Mouse (Mus musculus): ENCODE measurements at regions not wholly inside any gene's neighbourhood (a gene's known extent, or its start where the extent isn't known, plus 50 kb on each side); places are given as distances from the start of the nearest gene placed in this dataset.
A peak's percentile ranks its signal among the peaks of the same experiment; 100 is the strongest.
"Not testable (repeated sequence)": the region's sequence is repeated elsewhere in the genome, so short reads cannot be mapped to it uniquely, and the experiment has no call there.

DNA sequence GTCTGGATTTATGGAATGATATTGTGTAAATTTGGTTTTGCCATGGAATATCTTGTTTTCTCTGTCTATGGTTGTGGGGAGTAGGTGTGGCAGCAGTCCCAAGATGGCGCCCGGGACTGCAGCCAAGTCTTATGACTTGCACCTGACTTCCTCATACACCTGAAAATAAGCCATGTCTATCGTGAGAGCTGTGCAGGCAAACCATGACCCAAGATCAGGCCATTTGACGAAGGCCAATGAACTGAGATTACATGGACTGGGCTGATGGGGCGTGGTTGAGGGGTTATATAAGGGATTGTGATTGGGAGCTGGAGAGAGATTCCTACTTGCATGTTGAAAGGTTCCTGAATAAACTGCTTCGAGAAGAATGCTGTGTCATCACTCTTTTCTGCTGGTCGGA lies 139.5 kb downstream of the Slc6a15 start:
- intact Hi-C loops (cut with DNase I); DNase-seq: not testable (repeated sequence)

DNA sequence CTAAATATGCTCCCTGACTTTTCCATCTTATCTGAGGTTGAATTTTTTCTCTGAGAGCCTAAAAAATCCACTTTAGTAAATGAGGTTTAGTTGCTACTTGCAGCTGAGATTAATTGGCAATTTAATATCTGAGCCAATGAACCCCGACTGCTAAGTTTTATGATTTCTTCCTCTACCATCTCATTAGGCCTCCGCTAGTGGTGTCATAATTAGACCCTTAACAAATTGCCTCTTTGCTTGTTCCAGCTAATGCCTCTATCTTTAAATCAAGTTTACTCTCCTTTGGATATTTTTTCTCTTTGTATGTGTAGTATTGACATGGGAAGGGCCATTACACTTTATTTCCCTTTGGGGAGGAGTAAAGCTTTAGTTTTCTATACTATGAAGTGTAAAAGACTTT lies 176.9 kb downstream of the Slc6a15 start:
- intact Hi-C loops (cut with DNase I), result no loop called here
- no peak for DNase-seq

DNA sequence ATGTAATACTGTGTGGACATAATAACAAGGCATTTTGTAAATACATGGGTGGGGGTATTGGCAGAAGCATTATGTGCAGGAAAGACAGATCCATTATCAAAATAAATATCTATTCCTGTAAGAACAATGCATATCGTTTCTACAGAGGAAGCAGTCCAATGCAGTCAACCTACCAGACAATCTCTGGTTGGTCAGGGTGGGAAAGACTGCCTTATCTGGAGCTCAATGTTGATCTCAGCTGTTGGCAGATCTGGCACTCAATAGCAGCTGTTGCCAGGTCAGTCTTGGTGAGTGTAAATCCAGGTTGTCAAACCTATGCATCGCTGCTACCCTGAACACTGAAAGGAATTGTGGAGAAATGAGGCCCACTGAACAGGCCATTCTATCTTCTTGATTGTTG lies 181.9 kb downstream of the Slc6a15 start:
- DNase-seq, result no peak
- intact Hi-C loops (cut with DNase I), result no loop called here

DNA sequence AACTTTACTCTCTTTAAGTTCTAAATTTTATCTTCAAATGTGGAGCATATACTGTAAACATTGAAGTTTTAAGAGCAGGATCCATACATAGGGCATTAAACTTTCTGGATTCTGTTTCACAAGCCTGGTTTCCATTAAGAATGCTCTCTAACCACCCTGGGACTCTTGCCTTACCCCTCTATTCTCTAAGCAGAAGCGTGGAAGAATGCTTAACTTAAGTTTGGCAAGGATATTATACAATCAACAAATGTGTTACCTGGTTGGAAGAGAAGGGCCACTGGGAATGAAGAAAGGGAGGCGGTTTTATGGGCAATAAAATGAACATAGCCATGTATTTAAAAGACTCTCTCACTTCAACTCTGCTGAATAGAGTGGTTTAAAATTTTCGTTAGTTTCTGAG lies 217.5 kb downstream of the Slc6a15 start:
- intact Hi-C loops (cut with DNase I), result no loop called here
- no peak for DNase-seq

DNA sequence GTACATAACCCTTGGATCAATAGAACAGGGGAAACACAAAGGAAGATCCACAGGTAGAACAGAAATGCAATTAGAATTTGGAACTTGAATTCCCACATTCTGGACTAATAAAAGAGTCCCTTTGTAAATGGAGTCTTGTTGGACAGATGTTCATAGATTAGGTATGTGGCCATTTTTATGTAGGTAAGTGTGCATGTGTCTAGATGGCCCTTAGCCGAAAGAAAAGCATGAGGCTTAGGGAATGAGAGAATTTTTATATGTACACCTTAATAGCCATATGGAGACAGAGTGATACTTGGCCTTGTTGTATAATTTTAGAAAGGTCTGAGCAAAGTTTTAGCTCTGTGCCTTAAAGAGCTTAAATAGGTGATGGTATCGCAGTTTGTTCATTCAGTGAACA lies 217.9 kb downstream of the Slc6a15 start:
- intact Hi-C loops (cut with DNase I), result no loop called here
- DNase-seq, result no peak

DNA sequence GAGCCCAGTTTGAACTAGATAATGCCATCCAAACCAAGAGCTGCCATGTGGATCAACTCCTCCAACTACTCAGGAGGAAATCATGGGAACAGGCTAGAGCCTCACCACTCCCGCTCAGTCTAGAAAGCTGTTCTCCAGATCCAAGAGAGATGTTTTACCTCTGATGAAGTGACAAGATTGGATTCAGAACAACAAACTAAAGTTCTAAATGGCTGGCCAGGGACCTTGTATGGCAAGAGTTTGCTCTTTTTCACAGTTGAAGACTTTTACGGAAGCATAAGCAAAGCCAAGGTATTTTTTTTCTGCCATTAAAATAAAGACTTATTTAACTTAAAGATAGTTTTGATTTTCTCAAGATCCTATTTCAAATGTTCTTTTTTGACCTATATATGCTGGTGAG lies 224.4 kb downstream of the Slc6a15 start:
- intact Hi-C loops (cut with DNase I), result no loop called here
- DNase-seq, result no peak

DNA sequence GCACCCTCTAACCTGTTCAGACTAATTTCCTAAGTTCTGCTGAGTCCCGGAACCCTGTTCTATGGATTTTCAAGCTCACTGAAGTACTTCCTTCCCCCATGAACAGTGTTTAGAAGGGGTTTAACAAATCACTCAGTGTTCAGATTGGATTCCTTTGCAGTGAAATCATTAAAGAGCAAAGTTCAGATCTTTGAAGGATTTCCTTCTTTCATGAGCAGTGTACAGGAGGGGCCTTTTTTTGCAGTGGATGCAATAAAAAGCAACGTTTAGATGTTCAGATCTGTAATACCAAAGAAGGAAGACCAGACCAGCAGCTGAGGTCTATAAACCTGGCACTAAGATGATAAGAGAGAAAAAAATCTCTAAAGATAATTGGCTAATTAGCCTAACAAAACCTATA lies 273.6 kb downstream of the Slc6a15 start:
- intact Hi-C loops (cut with DNase I), result no loop called here
- DNase-seq, result no peak

DNA sequence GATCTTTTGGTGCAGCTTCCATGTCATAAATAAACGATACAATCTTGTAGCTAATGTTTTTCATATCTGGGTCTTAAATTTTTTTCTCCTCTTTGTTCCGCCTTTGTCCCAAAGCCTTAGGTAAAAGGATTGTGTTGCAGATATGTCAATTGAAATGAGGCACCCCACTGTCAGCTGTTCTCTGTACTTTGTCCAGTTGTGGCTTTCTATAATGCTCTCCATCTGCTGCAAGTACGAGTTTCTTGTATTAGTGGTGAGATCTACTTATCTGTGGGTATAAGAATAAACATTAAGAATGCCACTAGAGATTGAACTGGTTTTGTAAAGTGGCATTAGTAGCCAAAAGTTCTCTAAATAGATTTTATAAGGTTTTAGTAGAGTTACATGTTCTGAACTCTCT lies 282.3 kb downstream of the Slc6a15 start:
- intact Hi-C loops (cut with DNase I), result no loop called here
- DNase-seq, result no peak

DNA sequence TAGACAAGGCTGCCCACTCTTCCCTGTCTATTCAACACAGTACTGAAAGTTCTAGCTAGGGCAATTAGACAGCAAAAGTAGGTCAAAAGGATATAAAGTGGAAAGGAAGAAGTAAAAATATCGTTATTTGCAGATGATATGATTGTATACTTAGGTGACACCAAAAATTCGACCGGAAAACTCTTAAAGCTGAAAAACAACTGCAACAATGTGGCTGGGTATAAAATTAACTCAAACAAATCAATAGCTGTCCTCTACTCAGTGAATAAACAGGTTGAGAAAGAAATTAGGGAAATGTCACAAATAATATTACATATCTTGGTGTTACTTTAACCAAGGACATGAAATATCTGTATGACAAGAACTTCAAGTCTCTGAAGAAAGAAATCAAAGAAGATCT lies 305.5 kb downstream of the Slc6a15 start:
- DNase-seq, result no peak
- intact Hi-C loops (cut with DNase I), result no loop called here

DNA sequence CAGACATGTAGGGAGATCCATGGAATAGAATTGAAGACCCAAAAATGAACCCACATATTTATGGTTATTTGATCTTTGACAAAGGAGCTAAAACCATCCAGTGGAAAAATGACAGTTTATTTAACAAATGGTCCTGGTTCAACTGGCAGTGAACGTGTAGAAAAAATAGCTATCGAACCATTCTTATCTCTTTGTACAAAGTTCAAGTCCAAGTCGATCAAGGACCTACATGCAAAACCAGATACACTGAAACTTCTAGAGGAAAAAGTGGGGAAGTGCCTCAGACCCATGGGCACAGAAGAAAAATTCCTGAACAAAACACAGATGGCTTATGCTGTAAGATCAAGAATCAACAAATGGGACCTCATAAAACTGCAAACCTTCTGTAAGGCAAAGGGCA lies 306.2 kb downstream of the Slc6a15 start:
- intact Hi-C loops (cut with DNase I), result no loop called here
- no peak for DNase-seq

DNA sequence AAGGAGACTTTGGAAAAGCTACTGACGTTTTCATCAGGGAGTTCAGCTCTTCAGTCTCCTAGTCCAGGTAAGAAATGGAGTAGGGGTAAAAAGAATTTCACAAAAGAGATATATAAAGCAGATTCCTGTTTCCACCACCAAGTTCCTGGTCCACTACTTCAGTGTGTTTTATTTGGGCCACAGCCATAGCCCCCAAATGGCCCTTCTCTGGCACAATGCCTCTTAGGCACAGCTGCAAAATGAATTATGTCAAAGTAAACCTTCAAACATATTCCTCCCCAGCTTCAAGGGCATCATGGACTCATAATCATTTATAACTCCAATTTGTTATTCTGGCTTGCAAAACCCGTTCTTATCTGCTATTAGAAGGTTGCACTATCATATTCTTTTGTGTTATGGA lies 325.1 kb downstream of the Slc6a15 start:
- intact Hi-C loops (cut with DNase I), result no loop called here
- DNase-seq, result peak in 1 of 2 experiments; percentile 1

DNA sequence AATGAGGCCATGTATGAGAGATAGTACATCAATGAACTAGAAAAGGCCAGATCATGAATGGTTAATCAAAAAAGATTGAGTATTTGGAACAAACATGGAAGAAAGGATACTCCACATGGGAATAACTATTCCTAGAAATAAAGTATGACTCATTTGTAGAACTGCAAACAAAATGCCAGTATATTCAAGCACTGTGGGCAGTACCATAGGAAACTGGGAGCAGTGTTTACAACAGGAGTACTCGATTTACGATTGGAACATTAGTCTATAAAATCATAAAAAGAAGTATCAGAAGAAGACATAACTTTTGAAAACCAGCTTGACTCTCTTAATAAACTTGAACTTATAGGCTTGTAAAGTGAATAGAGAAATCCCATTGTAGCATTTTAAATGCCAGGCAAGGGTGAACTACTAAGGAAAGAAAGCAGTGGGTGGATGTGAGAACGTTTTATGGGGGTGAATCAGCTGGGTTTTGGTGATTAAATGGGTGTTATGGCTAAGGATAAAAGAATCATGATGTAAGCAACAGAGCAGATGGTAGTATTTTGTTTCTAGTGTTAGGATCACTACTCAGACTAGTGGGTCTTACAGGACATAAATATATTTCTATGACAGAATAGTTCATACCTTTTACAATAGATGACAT lies 347.6 kb downstream of the Slc6a15 start:
- DNase-seq, result no peak

DNA sequence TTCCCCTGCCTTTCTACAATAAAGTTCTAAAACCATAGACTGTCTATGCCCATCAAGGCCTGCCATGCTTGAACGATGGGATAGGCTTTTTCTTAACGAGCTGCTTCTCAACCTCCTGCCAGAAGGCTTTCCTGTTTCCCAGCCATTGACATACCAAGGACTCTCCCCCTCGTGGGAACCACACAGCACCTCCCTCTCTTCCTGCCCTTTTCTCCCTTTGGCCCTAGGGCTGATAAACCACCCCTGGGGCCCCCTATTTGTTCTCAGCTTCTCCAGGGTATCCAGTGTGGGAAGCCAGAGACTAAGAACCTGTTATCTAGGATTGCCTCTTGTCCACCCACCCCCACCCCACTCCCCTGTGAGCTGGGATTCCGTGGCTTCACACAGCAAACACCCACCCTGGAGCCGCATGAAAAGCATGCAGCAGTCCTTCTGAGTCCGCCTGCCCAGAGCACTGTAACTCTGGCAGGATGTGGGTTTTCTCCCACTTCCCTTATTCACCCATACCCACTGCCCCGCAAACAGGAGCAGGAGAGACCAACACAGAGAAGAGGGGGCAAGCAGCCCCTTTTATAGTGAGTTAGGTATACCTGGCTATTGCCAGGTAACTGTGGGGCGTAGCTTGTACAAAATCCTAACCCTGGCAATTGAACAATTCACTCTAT lies 351.5 kb downstream of the Slc6a15 start:
- DNase-seq, result no peak
- intact Hi-C loops (cut with DNase I), result no loop called here

More for the DNA sequence above, 347.6 kb downstream of the Slc6a15 start:
- intact Hi-C loops (cut with DNase I), result no loop called here

DNA sequence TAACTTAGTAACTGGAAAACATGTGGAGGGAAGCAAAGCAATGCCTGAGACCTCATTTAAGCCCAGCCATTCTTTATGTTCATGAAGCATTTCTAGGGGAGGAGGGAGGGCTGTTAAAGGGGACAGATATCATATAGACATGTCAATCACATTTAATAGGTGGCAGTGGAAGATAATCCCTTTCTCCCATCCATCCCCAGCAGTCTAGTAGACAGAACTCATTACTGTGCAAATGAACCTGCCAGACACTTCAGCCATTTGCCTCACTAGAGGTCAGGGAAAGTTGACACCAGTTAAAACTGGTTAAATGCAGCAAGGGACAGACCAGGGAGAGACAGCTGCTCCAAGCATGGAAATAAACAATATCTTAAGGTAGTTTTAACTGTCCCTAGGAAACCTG lies 359.1 kb downstream of the Slc6a15 start:
- intact Hi-C loops (cut with DNase I), result no loop called here
- no peak for DNase-seq

DNA sequence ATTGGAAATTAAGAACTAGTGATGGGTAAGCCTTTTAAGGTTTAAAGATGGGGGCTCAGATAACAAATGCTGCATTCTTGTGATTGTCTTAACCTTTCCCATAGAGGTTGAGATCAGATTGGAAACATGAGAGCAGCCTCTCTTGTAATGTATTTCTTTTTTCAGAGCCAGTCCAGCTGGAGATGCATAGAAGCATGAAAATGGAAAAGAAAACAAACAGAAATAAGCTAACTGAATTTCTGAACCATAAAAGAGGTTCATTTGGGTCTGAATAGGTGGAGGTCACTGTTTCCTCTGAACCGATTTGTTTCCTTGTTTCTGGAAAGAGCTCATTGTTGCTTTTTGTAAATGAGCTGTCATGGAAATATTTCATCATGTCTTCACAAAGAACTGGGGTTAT lies 363.9 kb downstream of the Slc6a15 start:
- intact Hi-C loops (cut with DNase I), result no loop called here
- no peak for DNase-seq

DNA sequence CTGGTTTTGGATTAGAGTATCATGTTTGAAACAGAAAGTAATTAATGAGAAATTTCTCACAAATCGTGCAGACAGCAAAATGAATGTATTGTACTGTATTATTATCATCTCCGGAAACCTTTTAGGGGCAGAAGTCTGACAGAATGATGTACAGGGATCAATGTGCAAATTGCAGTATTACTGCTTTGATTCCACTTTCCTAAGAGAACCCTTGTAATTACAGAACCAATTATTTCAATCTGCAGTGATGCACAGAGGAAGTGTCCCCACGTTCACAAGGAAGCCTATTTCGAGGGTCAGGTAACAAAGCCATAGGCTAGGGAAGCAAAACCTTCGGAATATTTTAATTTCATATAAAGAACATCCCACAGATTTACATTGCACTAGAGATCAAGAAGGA lies 364.4 kb downstream of the Slc6a15 start:
- intact Hi-C loops (cut with DNase I), result no loop called here
- no peak for DNase-seq

DNA sequence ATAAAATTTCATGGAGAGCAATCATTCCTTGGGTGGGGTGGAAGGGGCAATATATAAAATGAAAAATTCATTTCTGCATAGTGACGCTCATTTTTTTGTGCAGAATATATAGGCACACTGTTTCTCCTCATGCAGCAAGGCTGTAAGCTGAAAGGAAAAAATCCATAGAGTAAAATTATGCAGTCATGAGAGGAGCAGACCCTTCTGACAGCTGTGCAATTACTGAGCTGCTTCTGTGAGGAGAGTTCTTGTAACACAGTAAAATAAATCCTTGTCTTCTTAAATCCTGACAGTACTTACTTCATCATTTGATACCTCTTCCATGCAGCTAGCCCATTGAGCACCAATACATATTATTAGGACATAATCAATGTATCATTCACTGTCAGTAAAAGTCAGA lies 362.7 kb upstream of the Gm21293 start:
- intact Hi-C loops (cut with DNase I), result loop anchor here (10.0 kb wide), 2 partner anchors 1795 to 1935 kb away; partner anchors contain the start of gene Tmtc2
- DNase-seq, result no peak

DNA sequence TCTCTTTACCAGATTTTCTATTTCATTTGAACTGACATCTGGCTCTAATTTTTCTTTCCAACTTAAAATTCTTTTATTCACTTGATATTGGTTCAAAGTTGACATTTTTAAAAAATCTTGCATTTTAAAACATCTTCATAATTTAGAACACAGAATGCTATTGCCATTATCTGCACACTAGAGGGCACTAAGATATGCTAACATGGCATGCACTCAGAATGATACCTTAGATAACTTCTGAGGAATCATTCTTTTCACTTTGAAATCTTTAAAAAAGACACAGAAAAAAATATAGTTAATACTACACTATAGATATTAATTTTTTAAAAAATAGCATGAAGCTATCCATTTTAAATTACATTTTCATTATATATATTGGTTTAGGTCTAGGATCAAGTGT lies 357.9 kb upstream of the Gm21293 start:
- DNase-seq, result no peak
- intact Hi-C loops (cut with DNase I), result loop anchor here (10.0 kb wide), 2 partner anchors 1790 to 1930 kb away; partner anchors contain the start of gene Tmtc2

DNA sequence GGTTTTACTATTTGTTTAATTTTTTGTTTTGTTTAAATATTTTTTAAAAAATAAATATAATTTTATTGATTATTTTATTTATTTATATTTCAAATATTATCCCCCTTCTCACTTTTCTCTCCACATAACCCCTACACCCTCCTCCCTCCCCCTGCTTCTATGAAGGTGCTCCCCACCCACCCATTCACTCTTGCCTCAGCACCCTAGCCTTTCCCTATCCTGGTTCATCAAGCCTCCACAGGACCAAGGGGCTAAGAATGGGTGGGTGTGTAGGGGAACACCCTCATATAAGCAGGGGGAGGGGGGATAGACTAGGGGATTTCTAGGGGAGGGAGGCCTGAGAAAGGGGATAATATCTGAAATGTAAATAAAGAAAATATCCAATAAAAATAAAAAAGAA lies 313.7 kb upstream of the Gm21293 start:
- intact Hi-C loops (cut with DNase I), result no loop called here
- no peak for DNase-seq

DNA sequence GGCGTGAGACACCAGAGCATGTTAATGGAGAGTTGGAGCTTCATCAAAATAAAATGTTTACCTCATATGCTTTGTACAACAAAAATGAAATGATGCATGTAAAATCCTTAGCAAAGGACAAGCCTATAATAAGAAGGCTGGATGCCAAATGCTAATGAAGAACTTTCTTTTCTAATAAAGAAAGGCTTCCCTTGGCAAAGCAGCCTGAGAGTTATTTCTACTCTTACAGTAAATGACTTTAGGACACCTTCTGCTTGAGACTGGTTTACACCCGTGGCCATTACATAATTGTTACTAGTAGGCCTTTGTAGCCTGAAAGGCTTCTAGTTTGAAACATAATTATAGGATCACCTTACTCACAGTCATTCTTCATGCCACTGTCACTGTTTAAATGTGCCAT lies 310.7 kb upstream of the Gm21293 start:
- intact Hi-C loops (cut with DNase I), result no loop called here
- no peak for DNase-seq

DNA sequence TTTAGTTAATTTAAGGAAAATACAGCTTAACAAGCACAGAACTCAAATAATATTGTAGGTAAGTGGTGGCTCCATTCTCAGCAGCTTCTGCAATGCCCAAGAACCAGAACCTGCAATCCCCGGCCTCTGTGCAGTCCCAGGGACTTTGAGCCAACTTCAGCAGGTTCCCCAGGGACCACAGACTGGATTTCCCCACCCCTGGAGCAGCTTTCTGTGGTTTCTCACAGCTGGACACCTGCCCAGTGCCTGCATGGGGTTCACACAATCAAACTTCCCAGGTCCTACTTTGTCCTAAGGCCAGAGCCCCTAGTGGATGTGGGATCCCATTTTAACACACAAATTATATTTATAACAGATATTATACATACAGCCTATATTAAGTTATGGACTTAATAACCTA lies 287.6 kb upstream of the Gm21293 start:
- intact Hi-C loops (cut with DNase I), result no loop called here
- DNase-seq, result peak in 1 of 2 experiments; percentile 1

DNA sequence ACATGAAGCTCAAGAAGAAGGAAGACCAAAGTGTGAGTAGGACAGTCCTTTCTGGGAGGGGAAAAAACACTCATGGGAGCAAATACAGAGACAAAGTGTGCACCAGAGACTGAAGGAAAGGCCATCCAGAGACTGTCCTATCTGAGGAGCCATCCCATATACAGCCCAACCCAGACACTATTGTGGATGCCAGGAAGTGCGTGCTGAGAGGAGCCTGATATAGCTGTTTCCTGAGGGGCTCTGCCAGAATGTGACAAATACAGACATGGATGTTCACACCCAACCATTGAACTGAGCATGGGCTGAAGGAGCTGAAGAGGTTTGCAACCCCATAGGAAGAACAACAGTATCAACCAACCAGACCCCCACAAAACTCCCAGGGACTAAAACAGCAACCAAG lies 281.9 kb upstream of the Gm21293 start:
- no peak for DNase-seq
- intact Hi-C loops (cut with DNase I), result no loop called here

DNA sequence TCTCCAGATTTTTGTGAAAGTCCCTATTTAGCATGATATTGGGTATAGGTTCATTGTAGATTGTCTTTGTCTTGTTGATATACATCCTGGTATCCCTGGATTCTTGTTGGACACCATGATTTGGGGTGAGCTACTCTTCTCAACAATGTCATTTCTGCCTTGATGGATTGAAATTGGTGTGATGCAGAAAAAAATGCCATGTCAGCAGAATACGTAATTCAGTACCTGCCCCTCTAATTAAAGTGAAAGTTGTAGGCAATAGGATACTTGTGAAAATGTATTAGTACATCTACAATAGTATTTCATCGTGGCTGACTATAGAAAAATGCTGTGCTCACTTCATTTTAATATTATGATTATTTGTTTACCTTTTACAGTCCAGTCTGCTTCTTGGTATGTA lies 280.7 kb upstream of the Gm21293 start:
- intact Hi-C loops (cut with DNase I), result no loop called here

More for the DNA sequence above, 280.7 kb upstream of the Gm21293 start:
- DNase-seq, result no peak
